Mouse (Mus musculus) ES-Bruce4 (cell line): ENCODE results near the gene Gm49366. TPM values are rescaled to one million over a fixed set of nuclear protein-coding genes. Genes with fewer than 3 reads are reported as not detected.
"Not testable (repeated sequence)": the region's sequence is repeated elsewhere in the genome, so short reads cannot be mapped to it uniquely, and the experiment has no call there.

ENCODE experiments used
- H3K27ac ChIP-seq: 2 replicates; pipeline ENCODE4 v1.5.1; 2012; ENCODE audit warnings: low read length, inconsistent platforms; ENCODE audit not compliant: insufficient read depth
- H3K27me3 ChIP-seq: 2 replicates; pipeline ENCODE4 v1.6.1; 2012; ENCODE audit warnings: mild to moderate bottlenecking, low read length, inconsistent platforms; ENCODE audit not compliant: control insufficient read depth, poor library complexity, insufficient read depth, severe bottlenecking
- H3K36me3 ChIP-seq: 2 replicates; pipeline ENCODE4 v1.6.1; 2012; ENCODE audit warnings: inconsistent platforms, mild to moderate bottlenecking, low read length, moderate library complexity; ENCODE audit not compliant: control insufficient read depth, poor library complexity, insufficient read depth, severe bottlenecking
- H3K4me1 ChIP-seq: one replicate; pipeline ENCODE4 v1.8.1; 2011; ENCODE audit warnings: low read length; ENCODE audit not compliant: control insufficient read depth, insufficient read depth
- H3K4me3 ChIP-seq: 2 replicates; pipeline ENCODE4 v1.5.1; 2011; ENCODE audit warnings: low read depth, mild to moderate bottlenecking, low read length
- H3K9ac ChIP-seq: 2 replicates; pipeline ENCODE4 v1.6.1; 2012; ENCODE audit warnings: low read depth, mild to moderate bottlenecking, inconsistent platforms; ENCODE audit not compliant: poor library complexity, severe bottlenecking
- H3K9me3 ChIP-seq: replicated peaks from 2 replicates; pipeline ENCODE4 v1.6.1; 2012; ENCODE audit warnings: mild to moderate bottlenecking, low read length, inconsistent platforms; ENCODE audit not compliant: control insufficient read depth, poor library complexity, insufficient read depth, severe bottlenecking
- CTCF ChIP-seq: IDR thresholded peaks from one replicate; pipeline ENCODE4 v1.8.1; 2011; ENCODE audit warnings: low read depth, low read length
- EP300 ChIP-seq: IDR thresholded peaks from 2 replicates; pipeline ENCODE4 v1.6.1; 2011; ENCODE audit warnings: low read depth, low read length; ENCODE audit not compliant: insufficient read depth
- POLR2A ChIP-seq: IDR thresholded peaks from one replicate; pipeline ENCODE4 v1.8.1; 2011; ENCODE audit warnings: low read length; ENCODE audit not compliant: insufficient read depth
- polyA plus RNA-seq: library from polyadenylated mRNA; stranded (reverse); fragments of >200 nt; gene quantifications from 2 replicates; pipeline ENCODE4 v1.2.4, GENCODE M21; 2011; ENCODE audit warnings: low read depth; ENCODE audit not compliant: missing spikeins, insufficient read depth, insufficient read length

Gene Gm49366
- polyA plus RNA-seq, 1 experiment: not detected

DNA sequence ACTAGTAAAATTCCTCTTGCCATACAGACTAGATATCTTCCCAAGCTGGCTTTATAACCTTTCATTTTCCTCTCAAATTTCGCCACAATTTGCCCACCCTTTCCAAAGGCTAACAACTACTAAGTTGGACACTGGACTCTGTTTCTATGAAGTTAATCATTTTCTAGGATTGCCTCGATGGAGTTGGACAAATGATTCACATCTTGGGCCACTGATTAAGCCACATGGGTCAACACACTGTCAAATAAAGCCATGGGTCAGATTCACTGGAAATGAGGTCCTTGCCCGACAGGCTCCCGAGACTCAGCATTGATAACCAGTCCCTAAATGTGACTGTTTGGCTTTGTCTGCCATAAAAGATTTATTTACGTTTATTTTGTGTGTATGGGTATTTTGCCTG is 3.5 kb downstream of the Gm49366 start:
- Histone ChIP-seq H3K4me1 (peaks cover 2% of the 10 kb centered on the region), H3K9me3 (no peaks in the 10 kb centered on the region), H3K27ac (no peak overlapping the region), H3K36me3 (no peaks in the 10 kb centered on the region), H3K4me3 (no peak overlapping the region), H3K27me3 (no peaks in the 10 kb centered on the region), H3K9ac (no peak overlapping the region)
- no peak for TF ChIP-seq EP300

DNA sequence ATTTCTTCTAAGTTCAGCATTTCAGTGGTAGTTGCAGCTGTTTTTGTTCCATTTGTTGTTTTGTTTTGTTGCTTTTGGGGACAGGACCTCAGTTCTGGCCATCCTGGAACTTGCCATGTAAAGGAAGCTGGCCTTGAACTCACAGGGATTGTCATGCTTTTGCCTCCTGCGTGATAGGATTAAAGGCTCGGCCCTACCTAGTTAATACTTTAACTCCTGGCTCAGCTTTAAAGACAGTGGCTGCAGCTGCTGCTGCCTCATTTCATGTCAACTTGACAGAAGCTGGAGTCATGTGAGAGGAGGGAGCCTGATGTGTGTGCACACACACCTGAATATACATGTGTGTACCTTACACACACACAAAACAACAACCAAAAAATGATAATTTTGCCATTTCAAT is 5.3 kb downstream of the Gm49366 start:
- Histone ChIP-seq H3K27ac (no peak overlapping the region), H3K9ac (no peak overlapping the region), H3K4me1 (peaks cover 1% of the 10 kb centered on the region), H3K36me3 (no peaks in the 10 kb centered on the region), H3K27me3 (no peaks in the 10 kb centered on the region), H3K9me3 (peaks cover 9% of the 10 kb centered on the region; the same call in 1 of the 2 replicates), H3K4me3 (no peak overlapping the region)
- no peak for TF ChIP-seq CTCF
- no peak for TF ChIP-seq EP300
- TF ChIP-seq POLR2A: no peak

DNA sequence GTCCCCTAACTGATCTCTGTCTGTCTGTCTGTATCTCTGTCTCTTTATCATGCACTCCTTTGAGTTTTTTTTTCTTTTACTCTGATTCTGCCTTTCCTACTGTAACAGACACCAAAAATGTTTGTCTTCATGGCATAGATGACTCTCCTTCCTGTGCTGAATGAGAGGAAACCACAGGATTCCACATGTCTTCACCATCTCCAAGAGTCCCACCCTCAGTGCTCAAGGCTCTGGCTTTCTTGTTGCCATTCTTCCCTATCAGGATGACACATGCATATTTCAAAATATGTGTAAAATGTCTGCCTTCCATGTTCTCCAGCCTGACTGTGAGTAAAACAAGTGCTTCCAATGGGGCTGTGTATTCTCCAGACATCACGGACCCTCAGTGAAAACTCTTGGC is 8.2 kb downstream of the Gm49366 start:
- no peak overlapping the region for H3K9ac ChIP-seq
- H3K27me3 ChIP-seq: no peaks in the 10 kb centered on the region
- H3K27ac ChIP-seq: no peak overlapping the region
- H3K9me3 ChIP-seq: peaks cover 10% of the 10 kb centered on the region; the same call in 1 of the 2 replicates
- H3K4me3 ChIP-seq: no peak overlapping the region
- H3K36me3 ChIP-seq: no peaks in the 10 kb centered on the region
- TF ChIP-seq CTCF: no peak
- TF ChIP-seq EP300: no peak
- H3K4me1 ChIP-seq: peaks cover 1% of the 10 kb centered on the region

DNA sequence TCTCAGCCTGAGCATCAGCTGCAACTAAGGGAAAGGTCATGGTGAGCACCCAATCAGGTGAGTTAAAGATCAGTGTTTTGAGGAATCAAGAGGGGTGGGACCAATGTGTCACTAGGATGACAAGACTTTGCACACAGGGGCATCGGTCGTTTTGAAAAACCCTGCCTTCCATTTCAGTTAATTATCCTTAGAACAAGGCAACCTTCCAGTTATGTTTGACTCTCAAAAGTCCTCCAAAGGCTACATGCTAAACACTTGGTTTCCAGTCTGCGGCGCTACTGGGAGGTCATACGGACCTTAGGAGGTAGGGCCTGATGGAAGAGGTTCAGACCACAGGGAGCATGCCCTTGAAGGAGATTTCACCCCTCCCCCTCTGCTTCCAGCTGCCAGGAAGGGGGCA is 12.0 kb downstream of the Gm49366 start:
- H3K36me3 ChIP-seq, H3K27me3 ChIP-seq, H3K27ac ChIP-seq, H3K9me3 ChIP-seq, H3K9ac ChIP-seq, H3K4me1 ChIP-seq, H3K4me3 ChIP-seq: not testable (repeated sequence)

DNA sequence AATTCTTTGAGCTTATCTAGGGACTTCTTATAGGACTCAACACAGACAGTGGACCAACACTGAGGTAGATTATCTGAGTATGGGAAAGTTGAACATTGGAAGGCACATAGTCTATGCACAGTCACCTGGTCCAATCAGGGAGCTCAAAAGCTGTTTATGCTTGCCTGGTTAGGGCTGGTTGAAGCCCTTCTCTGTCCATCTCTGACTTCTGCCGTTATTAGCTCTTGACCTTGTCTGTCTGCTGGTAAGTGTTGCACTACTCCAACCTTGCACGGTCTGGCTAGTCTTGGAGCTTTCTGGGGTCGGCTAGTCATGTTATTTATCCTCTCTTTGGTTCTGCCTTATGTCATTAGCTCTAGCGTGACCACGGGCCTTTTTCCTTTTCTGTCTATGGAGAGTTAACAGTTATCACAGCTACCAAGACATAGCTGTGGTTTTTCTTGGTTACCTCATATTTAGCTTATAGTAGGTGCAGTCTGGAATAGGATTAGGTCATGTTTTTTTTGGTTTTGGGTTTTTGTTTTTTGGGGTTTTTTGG is 13.3 kb downstream of the Gm49366 start, which contains the start of gene Acot3:
Gene Acot3, plus strand, starts transcription at position 208 of the 538 bp plus-strand sequence.
- H3K27ac ChIP-seq: no peak within 1 kb of the TSS
- peaks cover 1% of the 10 kb centered on the region for H3K4me1 ChIP-seq
- no peaks in the 10 kb centered on the region; the same call in 1 of the 2 replicates for H3K27me3 ChIP-seq
- TF ChIP-seq CTCF: no peak
- TF ChIP-seq EP300: no peak
- TF ChIP-seq POLR2A: no peak
- peaks cover 10% of the 10 kb centered on the region; the same call in 1 of the 2 replicates for H3K9me3 ChIP-seq
- 0 out of 2 replicates have a peak within 1 kb of the TSS, but pooled peaks have one; percentile 7 for H3K9ac ChIP-seq
- H3K36me3 ChIP-seq: no peaks in the 10 kb centered on the region
- H3K4me3 ChIP-seq: no peak within 1 kb of the TSS

DNA sequence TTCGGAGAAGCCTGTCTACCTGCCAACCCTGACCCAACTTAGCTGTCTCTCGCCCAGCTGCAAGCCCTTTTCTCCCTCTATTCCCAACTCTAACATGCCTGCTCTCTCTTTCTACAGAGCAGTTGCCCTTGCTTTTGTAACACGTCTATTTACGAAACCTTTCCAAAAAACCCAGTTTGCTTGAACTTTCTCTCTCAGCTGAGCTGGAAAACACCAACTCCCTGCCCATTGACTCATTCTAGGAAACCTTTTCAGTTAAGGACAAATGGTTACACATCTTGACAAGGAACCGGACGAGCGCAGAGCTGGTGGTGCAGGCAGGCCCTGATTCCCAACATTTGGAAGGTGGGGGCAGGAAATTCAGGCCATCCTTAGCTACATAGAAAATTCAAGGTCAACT is 13.9 kb downstream of the Gm49366 start:
- 0 out of 2 replicates have a peak overlapping the region, but pooled peaks have one; percentile 7 for H3K9ac ChIP-seq
- peaks cover 1% of the 10 kb centered on the region for H3K4me1 ChIP-seq
- H3K9me3 ChIP-seq: peaks cover 10% of the 10 kb centered on the region; the same call in 1 of the 2 replicates
- H3K36me3 ChIP-seq: no peaks in the 10 kb centered on the region
- no peaks in the 10 kb centered on the region; the same call in 1 of the 2 replicates for H3K27me3 ChIP-seq
- no peak for TF ChIP-seq POLR2A
- H3K27ac ChIP-seq: no peak overlapping the region
- H3K4me3 ChIP-seq: no peak overlapping the region
